Mouse (Mus musculus) heart, adult 9 months (tissue): ENCODE data around the gene 4930432M17Rik.

ENCODE experiments used
- DNase-seq, 2 experiments: peaks; one replicate each; pipeline ENCODE4 v3.0.0; 2022; ENCODE audit warnings: low spot score in 2 of 2

Gene 4930432M17Rik

GRCm38 (mm10) chr3:121670462-121670861 is at the start of gene 4930432M17Rik:
TSS of gene 4930432M17Rik (plus strand) at chr3:121670762.
- no peak for DNase-seq

- DNase-seq: no peak
Observed at GRCm38 (mm10) chr3:121625662-121626061, 44.9 kb upstream of the 4930432M17Rik start.

GRCm38 (mm10) chr3:121626273-121626672 is 44.3 kb upstream of the 4930432M17Rik start:
- DNase-seq: no peak

GRCm38 (mm10) chr3:121628245-121628644 is 42.3 kb upstream of the 4930432M17Rik start:
- no peak for DNase-seq

- DNase-seq: no peak
Observed at GRCm38 (mm10) chr3:121630626-121631025, 39.9 kb upstream of the 4930432M17Rik start.

GRCm38 (mm10) chr3:121634963-121635362 is 35.6 kb upstream of the 4930432M17Rik start:
- no peak for DNase-seq

GRCm38 (mm10) chr3:121635505-121635904 is 35.1 kb upstream of the 4930432M17Rik start:
- DNase-seq: peak; percentile 78 to 84

- peak; percentile 82 for DNase-seq
Observed at GRCm38 (mm10) chr3:121636315-121636714, 34.2 kb upstream of the 4930432M17Rik start.

GRCm38 (mm10) chr3:121636748-121637147 is 33.8 kb upstream of the 4930432M17Rik start:
- DNase-seq: no peak

- no peak for DNase-seq
Observed at GRCm38 (mm10) chr3:121637792-121638191, 32.8 kb upstream of the 4930432M17Rik start.

- DNase-seq: no peak
Observed at GRCm38 (mm10) chr3:121638241-121638640, 32.3 kb upstream of the 4930432M17Rik start.

GRCm38 (mm10) chr3:121640611-121641010 is 30.0 kb upstream of the 4930432M17Rik start:
- peak; percentile 67 to 70 for DNase-seq

GRCm38 (mm10) chr3:121643236-121643635 is 27.3 kb upstream of the 4930432M17Rik start:
- DNase-seq: peak; percentile 74 to 82

GRCm38 (mm10) chr3:121645447-121645846 is 25.1 kb upstream of the 4930432M17Rik start:
- DNase-seq: peak in 1 of 2 experiments; percentile 27

- DNase-seq: peak in 1 of 2 experiments; percentile 41
Observed at GRCm38 (mm10) chr3:121646364-121647048, 24.1 kb upstream of the 4930432M17Rik start.

GRCm38 (mm10) chr3:121648238-121648778 is 22.3 kb upstream of the 4930432M17Rik start:
- DNase-seq: no peak

GRCm38 (mm10) chr3:121650052-121650671 is 20.4 kb upstream of the 4930432M17Rik start:
- peak; percentile 62 to 68 for DNase-seq

- no peak for DNase-seq
Observed at GRCm38 (mm10) chr3:121651710-121652109, 18.9 kb upstream of the 4930432M17Rik start.

GRCm38 (mm10) chr3:121652186-121652585 is 18.4 kb upstream of the 4930432M17Rik start:
- no peak for DNase-seq

GRCm38 (mm10) chr3:121656922-121657321 is 13.6 kb upstream of the 4930432M17Rik start:
- DNase-seq: no peak

- no peak for DNase-seq
Observed at GRCm38 (mm10) chr3:121662705-121663469, 7.7 kb upstream of the 4930432M17Rik start.

- no peak for DNase-seq
Observed at GRCm38 (mm10) chr3:121663470-121663847, 7.1 kb upstream of the 4930432M17Rik start.
